Mouse (Mus musculus) ES-E14 (cell line): Measurements from ENCODE around the gene Slc43a2.

Source experiments
- CHD2 ChIP-seq: IDR thresholded peaks from 2 replicates; pipeline ENCODE4 v1.6.1; 2014; ENCODE audit warnings: mild to moderate bottlenecking, low read depth, low read length, inconsistent platforms
- HCFC1 ChIP-seq: IDR thresholded peaks from 2 replicates; pipeline ENCODE4 v1.6.1; 2012; ENCODE audit warnings: low read length, inconsistent platforms, borderline replicate concordance; ENCODE audit not compliant: insufficient read depth
- MAFK ChIP-seq: IDR thresholded peaks from 2 replicates; pipeline ENCODE4 v1.6.1; 2014; ENCODE audit warnings: mild to moderate bottlenecking, low read depth, low read length, inconsistent platforms; ENCODE audit not compliant: insufficient read depth
- ZC3H11A ChIP-seq: IDR thresholded peaks from 2 replicates; pipeline ENCODE4 v1.6.1; 2012; ENCODE audit warnings: low read depth, mild to moderate bottlenecking, inconsistent platforms, low read length, borderline replicate concordance
- ZNF384 ChIP-seq: IDR thresholded peaks from 2 replicates; pipeline ENCODE4 v1.6.1; 2012; ENCODE audit warnings: low read depth, low read length, inconsistent platforms

DNA sequence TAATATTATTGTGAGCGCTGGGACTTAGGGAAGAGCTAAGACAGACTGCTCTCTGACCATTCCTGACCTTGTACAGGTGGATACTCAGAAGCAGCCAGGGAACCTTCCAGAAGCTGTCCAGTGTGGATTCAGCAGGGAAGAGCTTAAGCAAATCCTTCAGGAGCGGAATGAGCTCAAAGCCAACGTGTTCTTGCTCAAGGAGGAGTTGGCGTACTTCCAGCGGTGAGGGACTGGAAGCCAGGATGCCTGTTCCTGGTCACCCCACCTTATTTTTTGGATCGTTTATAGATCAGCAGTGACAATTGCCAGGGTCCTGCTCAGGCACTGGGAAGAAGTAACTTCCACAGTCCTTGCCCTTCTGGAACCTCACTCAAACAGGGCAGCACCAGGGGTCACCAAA, 20.3 kb upstream of the Slc43a2 start:
- TF ChIP-seq ZC3H11A, result no peak
- TF ChIP-seq CHD2, result no peak
- TF ChIP-seq ZNF384, result no peak
- TF ChIP-seq HCFC1, result no peak
- TF ChIP-seq MAFK, result no peak
